Mouse (Mus musculus) olfactory bulb, adult 2 months (tissue): ENCODE data around the gene Sh3rf1.

Source experiments
- CTCF ChIP-seq: fragments of 200-500 bp; IDR thresholded peaks from 2 replicates; pipeline ENCODE4 v1.5.1; 2012; ENCODE audit warnings: low read depth, mild to moderate bottlenecking, low read length, moderate library complexity; ENCODE audit not compliant: insufficient read depth
- POLR2A ChIP-seq: fragments of 200-500 bp; IDR thresholded peaks from 2 replicates; pipeline ENCODE4 v1.6.1; 2012; ENCODE audit warnings: mild to moderate bottlenecking, low read depth, low read length, moderate library complexity; ENCODE audit not compliant: insufficient read depth

GRCm38 (mm10) chr8:61386645-61387044 lies 163.0 kb downstream of the Sh3rf1 start:
- no peak for TF ChIP-seq CTCF
- no peak for TF ChIP-seq POLR2A
